Mouse (Mus musculus): Measurements from ENCODE around the gene Stk24. TPM values are rescaled to one million over a fixed set of nuclear protein-coding genes. Genes with fewer than 3 reads are reported as not detected.

The Stk24 gene
- total RNA-seq, 2 experiments from 2014 or later = 142 to 152 TPM

- DNase-seq (ENCODE audit: low spot score in 2 of 2) = no peak
These were observed 109.3 kb downstream of the Stk24 start for GRCm38 (mm10) chr14:121270490-121270889.

- DNase-seq (ENCODE audit: low spot score in 2 of 2) = no peak
These were observed 112.0 kb downstream of the Stk24 start for GRCm38 (mm10) chr14:121267801-121268200.

- DNase-seq (ENCODE audit: low spot score in 2 of 2) = no peak
These were observed 115.4 kb downstream of the Stk24 start for GRCm38 (mm10) chr14:121264453-121264852.

GRCm38 (mm10) chr14:121263912-121264311 lies 115.9 kb downstream of the Stk24 start:
- no peak for DNase-seq (ENCODE audit: low spot score in 2 of 2)

- no peak for DNase-seq (ENCODE audit: low spot score in 2 of 2)
These were observed 117.2 kb downstream of the Stk24 start for GRCm38 (mm10) chr14:121262606-121263005.

- no peak for DNase-seq (ENCODE audit: low spot score in 2 of 2)
These were observed 118.5 kb downstream of the Stk24 start for GRCm38 (mm10) chr14:121261229-121261879.

GRCm38 (mm10) chr14:121259789-121260188 lies 120.0 kb downstream of the Stk24 start:
- no peak for DNase-seq (ENCODE audit: low spot score in 2 of 2)

GRCm38 (mm10) chr14:121259332-121259731 lies 120.5 kb downstream of the Stk24 start:
- DNase-seq (ENCODE audit: low spot score in 2 of 2) = no peak

- DNase-seq (ENCODE audit: low spot score in 2 of 2) = no peak
These were observed 122.9 kb downstream of the Stk24 start for GRCm38 (mm10) chr14:121256896-121257295.

- DNase-seq (ENCODE audit: low spot score in 2 of 2) = no peak
These were observed 124.3 kb downstream of the Stk24 start for GRCm38 (mm10) chr14:121255469-121255868.

- no peak for DNase-seq (ENCODE audit: low spot score in 2 of 2)
These were observed 124.9 kb downstream of the Stk24 start for GRCm38 (mm10) chr14:121254869-121255268.

GRCm38 (mm10) chr14:121252542-121252941 lies 127.3 kb downstream of the Stk24 start:
- DNase-seq (ENCODE audit: low spot score in 2 of 2) = no peak

- DNase-seq (ENCODE audit: low spot score in 2 of 2) = no peak
These were observed 128.1 kb downstream of the Stk24 start for GRCm38 (mm10) chr14:121251708-121252107.

GRCm38 (mm10) chr14:121251099-121251498 lies 128.7 kb downstream of the Stk24 start:
- no peak for DNase-seq (ENCODE audit: low spot score in 2 of 2)

GRCm38 (mm10) chr14:121248346-121248745 lies 131.5 kb downstream of the Stk24 start:
- DNase-seq (ENCODE audit: low spot score in 2 of 2) = no peak

GRCm38 (mm10) chr14:121247287-121247686 lies 132.5 kb downstream of the Stk24 start:
- DNase-seq (ENCODE audit: low spot score in 2 of 2) = no peak

GRCm38 (mm10) chr14:121246048-121246731 lies 133.6 kb downstream of the Stk24 start:
- DNase-seq (ENCODE audit: low spot score in 2 of 2) = no peak

GRCm38 (mm10) chr14:121244104-121244503 lies 135.7 kb downstream of the Stk24 start:
- no peak for DNase-seq (ENCODE audit: low spot score in 2 of 2)

- no peak for DNase-seq (ENCODE audit: low spot score in 2 of 2)
These were observed 140.4 kb downstream of the Stk24 start for GRCm38 (mm10) chr14:121239386-121239785.

GRCm38 (mm10) chr14:121238727-121239126 lies 141.1 kb downstream of the Stk24 start:
- DNase-seq (ENCODE audit: low spot score in 2 of 2) = no peak

GRCm38 (mm10) chr14:121236736-121237135 lies 143.1 kb downstream of the Stk24 start:
- DNase-seq (ENCODE audit: low spot score in 2 of 2) = no peak
